Mouse (Mus musculus): Measurements from ENCODE around the gene Sema6d.

Gene Sema6d

GRCm38 (mm10) chr2:124621972-124622621 lies 532.3 kb downstream of the Sema6d start:
- DNase-seq, result no peak

DNA sequence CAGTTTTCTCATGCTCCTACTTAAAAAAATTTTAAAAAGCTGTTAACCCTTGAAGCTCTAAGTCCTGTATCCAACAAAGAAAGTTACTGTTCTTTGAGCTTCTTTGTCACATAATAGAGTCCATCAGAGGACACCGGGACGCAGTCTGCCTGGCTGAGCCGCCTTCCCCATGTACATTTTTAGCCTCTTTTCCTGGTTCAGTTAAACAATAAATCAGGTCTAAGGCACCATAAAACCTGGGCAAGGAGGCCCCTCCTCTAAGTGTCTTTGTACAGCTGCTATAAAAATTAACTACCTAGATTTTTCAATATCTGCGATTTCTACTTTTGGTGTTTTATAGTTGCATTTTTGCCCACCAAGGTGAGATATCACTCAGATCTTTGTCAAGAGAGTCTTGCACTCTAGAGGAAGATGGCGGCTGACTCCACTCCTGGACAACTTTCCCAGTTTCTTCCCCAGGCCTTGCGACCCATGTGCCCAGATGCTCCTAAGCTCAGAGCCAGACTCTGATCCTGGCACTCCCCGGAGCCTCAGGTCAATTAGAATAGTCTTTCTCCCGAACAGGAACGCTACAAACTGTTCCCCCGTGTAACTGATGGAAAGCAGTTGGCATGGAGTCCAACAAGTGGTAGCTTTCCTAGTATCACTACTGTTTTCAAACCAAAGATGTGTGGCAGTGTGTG lies 534.6 kb downstream of the Sema6d start:
- no peak for DNase-seq

DNA sequence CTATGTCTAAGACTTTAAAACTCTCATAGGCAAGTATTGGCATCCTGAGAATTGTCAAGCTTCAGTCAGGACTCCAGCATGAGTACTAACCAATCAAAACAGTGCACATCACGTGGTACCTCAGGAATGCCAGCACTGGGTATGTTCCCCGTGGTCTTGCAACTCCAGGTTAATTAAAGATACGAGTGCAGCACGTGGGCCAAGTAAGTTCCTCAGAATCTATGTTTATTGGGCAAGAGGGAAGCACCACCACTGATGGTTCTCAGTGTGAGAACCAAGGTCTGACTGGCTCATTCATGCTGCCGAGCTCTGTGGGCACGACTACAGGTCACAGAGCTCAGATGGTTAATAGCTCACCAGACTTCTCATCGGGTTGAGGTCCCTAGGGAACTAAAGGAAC lies 536.7 kb downstream of the Sema6d start:
- DNase-seq, result no peak

DNA sequence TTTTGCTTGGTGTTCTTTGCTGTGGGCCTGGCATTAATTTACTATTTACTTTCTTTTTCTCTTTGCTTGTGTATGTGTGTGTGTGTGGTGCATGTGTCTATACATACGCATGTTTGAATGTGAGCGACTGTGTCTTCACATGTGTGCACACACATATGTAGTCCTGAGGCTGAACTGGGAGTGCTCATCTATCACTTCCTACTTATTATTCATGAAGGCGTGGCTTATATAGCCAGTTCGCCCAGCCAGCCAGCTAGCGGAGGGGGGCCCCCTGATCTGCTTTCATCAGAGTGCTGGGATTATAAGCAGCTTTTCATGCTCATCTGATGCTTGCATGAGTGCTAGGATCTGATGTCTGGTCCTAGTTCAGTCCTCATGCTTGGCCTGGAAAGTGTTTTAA lies 537.9 kb downstream of the Sema6d start:
- no peak for DNase-seq

GRCm38 (mm10) chr2:124628701-124629100 lies 538.9 kb downstream of the Sema6d start:
- no peak for DNase-seq

DNA sequence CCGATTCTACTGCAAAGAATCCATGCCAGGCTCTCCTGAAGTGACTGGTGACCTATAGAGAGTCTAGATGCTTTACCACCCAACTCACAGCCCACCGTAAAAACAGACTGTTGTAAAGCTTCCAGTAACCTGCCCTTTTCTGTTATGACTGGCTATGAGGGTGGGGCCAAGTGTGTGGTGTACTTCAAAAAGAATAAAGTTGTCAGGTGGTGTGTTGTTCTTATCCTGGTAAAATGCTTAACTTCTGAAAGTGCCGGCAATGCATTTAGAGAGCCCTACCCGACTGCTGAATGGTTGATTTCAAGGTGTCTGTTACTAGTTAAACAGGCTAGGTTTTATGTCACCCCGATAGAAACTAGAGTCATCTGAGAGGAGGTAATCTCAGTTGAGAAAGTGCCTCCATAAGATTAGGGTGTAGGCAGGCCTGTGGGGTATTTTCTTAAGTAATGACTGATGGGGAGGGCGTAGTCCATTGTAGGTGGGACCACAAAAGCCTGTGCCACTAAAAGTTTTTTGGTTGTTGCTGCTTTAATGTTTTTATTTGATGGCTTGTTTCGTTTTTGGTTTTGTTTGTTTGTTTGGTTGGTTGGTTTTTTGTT lies 544.7 kb downstream of the Sema6d start:
- DNase-seq, result no peak

- no peak for DNase-seq
Observed at GRCm38 (mm10) chr2:124635271-124635865, 545.6 kb downstream of the Sema6d start.

- no peak for DNase-seq
Observed at GRCm38 (mm10) chr2:124637080-124637479, 547.3 kb downstream of the Sema6d start.

DNA sequence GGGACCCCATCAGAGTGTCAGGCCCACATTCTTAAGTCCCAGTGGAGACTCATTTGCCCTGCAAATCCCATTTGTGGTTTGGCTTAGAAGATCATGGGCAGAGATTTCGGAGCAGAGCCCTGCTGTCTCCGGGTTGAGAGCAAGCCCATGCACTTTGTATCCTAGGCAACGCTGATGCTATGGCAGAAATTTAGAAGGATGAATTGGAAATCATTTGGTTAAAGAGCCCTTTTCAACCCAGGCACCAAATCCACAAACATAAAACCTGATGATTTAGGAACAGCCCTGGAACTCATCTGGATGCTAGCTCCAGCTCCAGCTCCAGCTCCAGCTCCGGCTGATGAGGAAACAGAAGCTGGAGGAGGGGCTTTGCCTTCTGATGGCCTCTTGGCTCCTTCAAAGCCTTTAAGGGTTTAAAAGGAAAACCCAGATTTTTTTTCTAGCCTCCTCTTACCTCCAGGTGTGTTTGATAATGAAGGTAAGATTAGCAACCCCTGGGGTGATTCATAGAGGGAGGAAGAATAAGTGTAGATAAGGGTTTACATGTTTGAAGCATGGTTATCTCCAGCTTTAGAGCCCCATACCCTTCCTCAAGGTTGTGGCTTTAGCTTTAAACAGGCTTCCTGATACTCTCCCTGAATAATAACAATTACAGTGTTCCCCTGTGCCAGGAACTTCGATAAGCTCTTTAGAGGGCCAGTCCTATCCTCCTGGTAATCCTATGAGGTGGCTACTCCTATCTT lies 549.6 kb downstream of the Sema6d start:
- DNase-seq, result no peak

- DNase-seq, result no peak
Observed at GRCm38 (mm10) chr2:124640500-124641193, 550.9 kb downstream of the Sema6d start.

DNA sequence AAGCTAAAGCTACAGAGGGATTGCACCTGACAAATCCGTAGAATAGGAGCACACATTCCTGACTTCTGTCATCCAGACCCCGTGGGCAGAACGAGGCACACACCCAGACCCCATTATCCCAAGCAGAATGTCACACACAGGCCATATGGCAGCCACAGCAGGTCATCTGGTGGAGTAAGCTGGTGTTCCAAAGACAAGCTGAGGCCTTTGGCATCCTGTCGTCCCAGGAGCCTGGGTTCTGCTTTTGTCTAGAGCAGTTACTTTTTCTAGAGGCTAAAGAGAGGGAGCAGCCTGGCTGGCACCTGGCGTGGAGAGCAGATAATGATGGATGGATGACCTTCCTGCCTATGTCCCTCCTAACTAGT lies 551.4 kb downstream of the Sema6d start:
- no peak for DNase-seq

DNA sequence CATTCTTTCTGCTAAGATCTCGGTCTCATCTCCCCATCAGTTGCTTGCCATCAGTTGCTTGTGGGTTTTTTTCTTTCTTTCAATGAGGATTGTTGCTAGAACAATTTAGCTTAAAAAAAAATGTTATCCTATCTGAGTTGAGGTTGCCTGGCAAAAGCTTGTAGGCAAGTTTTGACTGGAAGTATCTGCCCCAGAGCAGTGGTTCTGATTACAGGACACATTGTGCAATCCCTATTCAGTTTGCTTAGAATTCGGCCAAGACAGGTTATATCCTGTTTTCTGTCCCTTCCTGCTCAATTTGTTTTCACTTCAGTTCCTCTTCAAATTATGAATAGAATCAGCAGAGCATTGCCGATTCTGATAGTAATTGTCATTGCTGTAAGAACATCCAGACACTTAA lies 552.4 kb downstream of the Sema6d start:
- no peak for DNase-seq

DNA sequence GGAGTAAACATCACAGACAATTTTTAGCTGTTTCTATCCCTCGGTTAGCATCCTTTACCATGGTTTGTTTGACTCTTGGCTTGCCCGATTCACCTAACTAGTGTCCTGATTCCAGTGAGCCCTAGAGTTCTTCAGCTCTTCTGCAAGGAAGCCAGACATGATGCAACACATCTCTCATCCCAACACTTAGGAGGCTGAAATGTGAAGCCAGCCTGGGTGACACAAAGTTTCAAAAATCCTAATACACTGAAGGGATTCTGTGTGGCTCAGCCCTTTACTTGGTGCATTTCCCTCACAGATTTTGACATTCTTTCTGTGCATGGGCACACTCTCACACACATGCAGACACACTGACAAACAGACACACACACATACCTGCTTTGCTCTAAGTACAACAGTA lies 560.8 kb downstream of the Sema6d start:
- DNase-seq, result no peak

DNA sequence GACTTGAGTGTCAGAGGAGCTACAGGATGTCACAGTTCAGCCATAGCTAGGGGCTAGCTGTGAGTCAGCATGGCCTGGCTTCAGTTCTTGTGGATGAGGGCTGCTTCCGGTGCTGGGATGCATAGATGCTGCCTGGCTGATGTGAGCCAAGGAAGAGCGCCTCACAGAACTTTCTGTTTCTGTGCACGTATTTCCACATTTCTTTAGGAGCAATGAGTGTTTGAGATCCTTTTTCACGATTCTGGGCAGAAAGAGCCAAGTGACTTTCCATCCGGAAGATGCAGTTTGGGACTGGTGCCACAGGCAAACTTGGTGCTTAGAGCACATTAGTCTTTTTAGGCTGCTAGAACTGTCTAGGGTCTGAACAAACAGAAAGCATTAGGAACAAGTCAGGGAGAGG lies 561.4 kb downstream of the Sema6d start:
- no peak for DNase-seq

DNA sequence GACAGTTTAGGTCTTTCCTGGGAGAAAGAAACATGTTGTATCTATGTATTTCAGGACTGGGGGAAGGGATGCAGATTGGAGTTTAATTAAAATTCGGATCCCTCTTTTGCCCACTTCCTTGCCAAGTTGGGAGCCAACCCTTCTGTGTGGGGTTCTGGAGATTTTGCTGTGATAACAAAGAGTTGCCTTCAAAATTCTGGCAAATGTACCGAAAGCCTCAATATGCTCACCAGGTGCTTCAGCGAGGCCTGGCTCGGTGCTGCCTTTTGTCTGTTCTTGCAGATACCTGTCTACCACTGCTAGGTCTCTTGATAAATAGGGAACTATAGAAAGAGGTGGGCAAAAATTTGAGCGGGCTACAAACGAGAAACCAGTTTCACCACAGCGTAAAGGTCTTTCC lies 563.4 kb downstream of the Sema6d start:
- no peak for DNase-seq

GRCm38 (mm10) chr2:124657358-124657757 lies 567.6 kb downstream of the Sema6d start:
- no peak for DNase-seq

DNA sequence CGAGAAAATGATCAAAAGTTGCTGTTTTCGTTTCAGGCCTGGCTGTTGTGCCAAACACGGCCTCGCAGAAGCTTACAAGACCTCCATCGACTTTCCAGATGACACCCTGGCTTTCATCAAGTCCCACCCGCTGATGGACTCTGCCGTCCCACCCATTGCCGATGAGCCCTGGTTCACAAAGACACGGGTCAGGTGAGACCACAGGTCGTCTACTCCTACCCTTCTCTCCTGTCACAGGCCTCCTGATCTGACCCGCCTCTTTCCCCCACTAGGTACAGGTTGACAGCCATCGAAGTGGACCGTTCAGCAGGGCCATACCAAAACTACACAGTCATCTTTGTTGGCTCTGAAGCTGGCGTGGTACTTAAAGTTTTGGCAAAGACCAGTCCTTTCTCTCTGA lies 568.6 kb downstream of the Sema6d start:
- no peak for DNase-seq

GRCm38 (mm10) chr2:124659601-124660000 lies 569.8 kb downstream of the Sema6d start:
- no peak for DNase-seq

GRCm38 (mm10) chr2:124660686-124661085 lies 570.9 kb downstream of the Sema6d start:
- no peak for DNase-seq

- no peak for DNase-seq
Observed at GRCm38 (mm10) chr2:124661316-124661715, 571.5 kb downstream of the Sema6d start.

DNA sequence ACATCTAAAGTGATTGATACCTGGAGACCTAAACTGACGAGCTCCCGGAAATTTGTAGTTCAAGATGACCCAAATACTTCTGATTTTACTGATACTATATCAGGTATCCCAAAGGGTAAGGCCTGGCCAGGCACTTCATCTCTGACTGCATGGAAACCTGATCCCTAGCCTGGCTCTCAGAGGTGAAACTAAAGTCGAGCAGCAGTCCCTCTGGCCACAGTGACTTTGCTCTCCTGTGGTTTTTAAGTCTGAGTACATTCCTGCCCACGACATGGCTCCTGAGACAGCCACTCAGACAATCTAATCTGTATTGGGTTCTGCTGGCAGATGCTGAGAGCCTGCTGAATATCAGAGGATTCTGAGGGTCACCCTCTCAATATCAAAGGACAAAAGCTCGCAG lies 572.5 kb downstream of the Sema6d start:
- no peak for DNase-seq

DNA sequence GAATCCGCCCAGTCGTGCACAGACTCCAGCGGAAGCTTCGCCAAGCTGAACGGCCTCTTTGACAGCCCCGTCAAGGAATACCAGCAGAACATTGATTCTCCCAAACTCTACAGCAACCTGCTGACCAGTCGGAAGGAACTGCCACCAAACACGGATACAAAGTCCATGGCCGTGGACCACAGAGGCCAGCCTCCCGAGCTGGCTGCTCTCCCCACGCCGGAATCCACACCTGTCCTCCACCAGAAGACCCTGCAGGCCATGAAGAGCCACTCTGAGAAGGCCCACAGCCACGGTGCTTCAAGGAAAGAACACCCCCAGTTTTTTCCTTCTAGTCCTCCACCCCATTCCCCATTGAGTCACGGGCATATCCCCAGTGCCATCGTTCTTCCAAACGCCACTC lies 574.4 kb downstream of the Sema6d start:
- DNase-seq, result no peak

GRCm38 (mm10) chr2:124668431-124668830 lies 578.7 kb downstream of the Sema6d start:
- DNase-seq, result no peak

Data from embryo, embryonic 11 days (tissue).